Mouse (Mus musculus) liver, embryonic 11.5 days (tissue): Measurements from ENCODE around the gene Grhl3. TPM values are rescaled to one million over a fixed set of nuclear protein-coding genes. Genes with fewer than 3 reads are reported as not detected.
A peak's percentile ranks its signal among the peaks of the same experiment; 100 is the strongest.

Experiments used
- ATAC-seq: fragments of 200-750 bp; cut with Nextera tagmentation; replicated peaks from 2 replicates; pipeline ENCODE4 v1.8.0; 2017; ENCODE audit warnings: moderate number of reproducible peaks, mild to moderate bottlenecking, moderate TSS enrichment, moderate library complexity; ENCODE audit not compliant: low FRiP score
- DNase-seq: peaks from one replicate; pipeline ENCODE4 v3.0.0-alpha.2; 2017; ENCODE audit warnings: low spot score
- H3K27ac ChIP-seq: fragments of 300-500 bp; sonication (generic); 2 replicates; pipeline ENCODE4 v1.5.1; 2014; ENCODE audit warnings: mild to moderate bottlenecking, low read depth, low read length, control low read depth
- H3K27me3 ChIP-seq: fragments of 300-500 bp; sonication (generic); replicated peaks from 2 replicates; pipeline ENCODE4 v1.6.1; 2014; ENCODE audit warnings: low read length, mixed read lengths; ENCODE audit not compliant: control insufficient read depth, insufficient read depth
- H3K36me3 ChIP-seq: fragments of 300-500 bp; sonication (generic); 2 replicates; pipeline ENCODE4 v1.6.1; 2014; ENCODE audit warnings: mild to moderate bottlenecking, low read length, moderate library complexity, mixed read lengths; ENCODE audit not compliant: control insufficient read depth, insufficient read depth
- H3K4me1 ChIP-seq: fragments of 300-500 bp; sonication (generic); replicated peaks from 2 replicates; pipeline ENCODE4 v1.6.1; 2014; ENCODE audit warnings: low read length, mixed read lengths; ENCODE audit not compliant: control insufficient read depth, insufficient read depth
- H3K4me2 ChIP-seq: fragments of 300-500 bp; sonication (generic); 2 replicates; pipeline ENCODE4 v1.6.1; 2014; ENCODE audit warnings: mild to moderate bottlenecking, control low read depth, moderate library complexity
- H3K4me3 ChIP-seq: fragments of 300-500 bp; sonication (generic); 2 replicates; pipeline ENCODE4 v1.5.1; 2014; ENCODE audit warnings: low read depth, low read length, control low read depth
- H3K9ac ChIP-seq: fragments of 300-500 bp; sonication (generic); 2 replicates; pipeline ENCODE4 v1.6.1; 2014; ENCODE audit warnings: low read depth, low read length, control low read depth
- H3K9me3 ChIP-seq: fragments of 300-500 bp; sonication (generic); 2 replicates; pipeline ENCODE4 v1.6.1; 2016; ENCODE audit warnings: low read length, inconsistent platforms, mixed read lengths; ENCODE audit not compliant: control insufficient read depth
- WGBS: fragments of 180-500 bp; shearing (Covaris S2); extraction: QIAGEN DNeasy Blood & Tissue Kit; methylation state at CpG from one replicate; pipeline ENCODE4 v1.1.7; 2014; 5-methylcytosine and 5-hydroxymethylcytosine counted together
- microRNA-seq: library from miRNA; unstranded; fragments of <30 nt; microRNA quantifications from one replicate; pipeline ENCODE4, GENCODE M21; 2017; ENCODE audit warnings: borderline number of aligned reads
- polyA plus RNA-seq: library from polyadenylated mRNA; unstranded; fragments of >200 nt; fragmentation: Nextera tagmentation; extraction: Ambion mirVana; gene quantifications from 2 replicates; pipeline ENCODE4 v1.2.1, GENCODE M21; 2014

Gene Grhl3
- polyA plus RNA-seq, 1 experiment from 2014 or later: 3.7 TPM

DNA sequence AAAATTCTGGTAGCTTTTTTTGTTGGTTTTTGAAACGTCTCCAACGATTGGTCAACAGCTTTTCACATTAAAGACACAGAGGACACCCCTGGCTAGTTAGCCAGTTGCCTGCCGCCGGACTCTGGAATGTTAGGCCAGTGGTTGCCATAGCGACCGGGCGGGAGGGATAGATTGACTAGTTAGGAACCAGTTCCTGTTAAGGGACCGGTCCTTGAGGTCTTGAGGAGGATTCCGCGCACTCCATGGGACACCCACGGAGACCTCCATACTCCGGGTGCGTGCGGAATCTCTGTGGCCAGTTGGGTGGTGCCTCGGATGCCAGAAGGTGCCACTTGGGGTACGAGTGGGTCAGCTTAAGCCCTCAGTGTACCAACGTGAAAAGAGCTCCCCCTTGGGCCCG, 77.6 kb downstream of the Grhl3 start:
- DNase-seq: peak; percentile 66
- 26% methylated on average over 18 of the region's 18 CpGs for WGBS
- no peak overlapping the region for H3K9ac ChIP-seq

DNA sequence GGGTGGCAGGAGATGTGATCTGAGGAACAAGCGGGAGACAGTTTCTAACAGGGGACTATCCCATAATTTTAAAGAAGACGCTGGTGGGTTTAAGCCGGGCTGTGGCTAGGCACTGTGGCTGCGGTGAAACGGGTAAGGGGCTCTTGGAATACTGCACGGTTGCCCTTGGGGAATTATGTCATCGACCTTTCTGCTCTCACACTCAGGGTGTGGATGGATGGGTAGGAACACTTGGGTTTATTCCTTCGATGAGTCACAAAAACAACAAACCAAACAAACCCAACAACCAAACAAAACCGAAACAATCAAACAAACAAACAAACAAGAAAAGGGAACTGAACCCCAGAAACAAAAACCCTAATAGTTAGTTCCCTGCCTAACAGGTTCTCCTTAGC, 78.0 kb downstream of the Grhl3 start:
- no peaks in the 10 kb centered on the region for H3K36me3 ChIP-seq
- H3K4me3 ChIP-seq: peak overlapping the region; percentile 81
- ATAC-seq: no peak
- no peaks in the 10 kb centered on the region for H3K27me3 ChIP-seq
- H3K27ac ChIP-seq: no peak overlapping the region
- H3K4me1 ChIP-seq: peaks cover 13% of the 10 kb centered on the region
- 20% methylated on average over 9 of the region's 9 CpGs for WGBS
- no peaks in the 10 kb centered on the region for H3K9me3 ChIP-seq
- H3K9ac ChIP-seq: peak overlapping the region; percentile 71; the same call in 1 of the 2 replicates
- DNase-seq: no peak
- H3K4me2 ChIP-seq: peak overlapping the region; percentile 94

More for the DNA sequence above, 77.6 kb downstream of the Grhl3 start:
- Histone ChIP-seq H3K27me3 (no peaks in the 10 kb centered on the region), H3K4me1 (peaks cover 13% of the 10 kb centered on the region), H3K4me3 (peak overlapping the region; percentile 81), H3K4me2 (peak overlapping the region; percentile 94), H3K9me3 (no peaks in the 10 kb centered on the region; the same call in 1 of the 2 replicates), H3K36me3 (no peaks in the 10 kb centered on the region), H3K27ac (no peak overlapping the region)
- ATAC-seq: no peak

DNA sequence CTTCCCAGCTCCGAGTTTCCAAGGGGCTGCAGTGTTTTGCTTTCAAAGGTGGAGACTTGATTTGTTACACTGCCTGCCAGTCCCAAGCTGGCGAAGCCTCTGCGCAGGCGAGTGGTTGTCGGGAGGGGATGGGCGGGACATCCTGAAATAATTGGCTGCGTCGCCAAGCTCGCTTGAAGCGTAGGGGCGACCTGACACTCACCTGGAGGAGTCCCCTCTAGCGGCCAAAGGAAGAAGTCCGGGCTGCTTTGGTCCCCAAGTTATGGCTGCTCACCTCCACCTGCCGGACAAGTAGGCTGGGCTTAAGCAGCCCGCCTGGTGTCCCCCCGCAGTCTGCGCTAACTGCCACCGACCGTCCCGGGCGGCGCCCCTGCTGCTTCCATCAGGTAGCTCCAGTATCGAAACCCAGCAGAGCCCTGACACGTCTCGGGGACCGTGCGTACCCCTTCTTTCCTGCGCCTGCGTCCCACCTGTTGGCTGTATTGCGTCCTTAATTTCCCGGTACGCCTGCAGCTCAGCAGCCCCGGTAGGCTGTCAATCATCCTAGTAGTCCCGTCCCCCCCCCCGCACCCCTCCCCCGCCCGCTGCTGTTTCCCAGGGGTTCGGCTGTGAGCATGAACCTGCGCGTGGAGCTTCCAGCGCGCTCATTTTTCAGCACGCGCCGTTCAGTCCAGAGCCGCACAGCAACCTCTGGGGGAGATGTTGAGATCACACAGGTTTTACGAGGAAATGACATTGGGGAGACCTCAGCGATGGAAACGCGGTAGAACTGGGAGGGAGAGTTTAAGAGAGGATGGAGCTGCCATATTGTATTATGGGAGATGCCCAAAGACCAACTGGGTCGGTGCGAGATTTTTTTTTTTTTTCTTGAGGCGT, 78.7 kb downstream of the Grhl3 start, which contains the start of the genes Stpg1 and Nipal3:
Gene Stpg1, plus strand, starts transcription at position 270 of the 876 bp plus-strand sequence.
Gene Nipal3, minus strand, starts transcription at position 518 of the 876 bp plus-strand sequence.
- peak within 1 kb of the TSS; percentile 81 for H3K4me3 ChIP-seq
- H3K9me3 ChIP-seq: no peaks in the 10 kb centered on the region
- under 1% methylated on average over 53 of the region's 53 CpGs for WGBS
- no peaks in the 10 kb centered on the region for H3K27me3 ChIP-seq
- peak within 1 kb of the TSS; percentile 71 for H3K9ac ChIP-seq
- peak within 1 kb of the TSS; percentile 94 for H3K4me2 ChIP-seq
- H3K27ac ChIP-seq: peak within 1 kb of the TSS; percentile 36; the same call in 1 of the 2 replicates
- H3K36me3 ChIP-seq: no peaks in the 10 kb centered on the region
- ATAC-seq (peak; percentile 98), DNase-seq (peak; percentile 82)
- peaks cover 13% of the 10 kb centered on the region for H3K4me1 ChIP-seq

DNA sequence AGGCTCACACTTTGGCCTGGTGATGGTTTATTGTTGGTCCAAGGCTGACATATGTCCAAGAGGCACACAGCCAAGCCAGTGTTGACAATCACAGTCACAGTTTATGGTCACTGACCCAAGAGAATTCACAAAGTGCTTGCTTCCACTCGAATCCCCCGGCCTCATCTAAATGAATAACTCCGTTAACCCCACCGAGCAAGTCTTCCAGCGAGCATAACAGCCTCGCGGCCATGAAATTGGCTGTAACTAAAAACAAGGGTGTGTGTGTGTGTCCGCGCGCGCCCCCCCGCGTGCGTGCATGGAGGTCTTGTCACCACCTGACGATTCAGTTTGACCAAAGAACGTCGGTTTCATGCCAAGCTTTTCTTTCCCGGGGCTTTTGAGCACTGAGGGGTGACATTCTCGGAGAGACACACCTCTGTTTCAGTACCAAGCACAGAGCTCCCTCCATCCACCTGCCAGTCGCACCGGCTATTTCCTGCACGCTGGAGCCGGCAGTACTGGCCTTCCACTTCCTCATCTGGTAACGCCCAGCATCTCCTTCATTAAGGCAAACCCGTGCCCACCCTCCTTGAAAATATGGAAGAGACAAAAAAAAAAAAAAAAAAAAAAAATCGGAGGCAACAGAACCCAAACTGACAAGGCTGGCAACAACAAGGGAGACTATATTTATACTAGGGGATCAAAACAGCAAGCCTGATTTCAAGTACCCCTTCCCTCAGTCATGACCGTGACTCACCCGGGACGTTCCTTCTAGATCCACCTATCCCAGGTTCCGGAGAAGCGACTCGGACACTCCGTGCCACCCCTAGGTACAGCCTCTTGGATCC, 79.5 kb downstream of the Grhl3 start:
- Histone ChIP-seq H3K27me3 (no peaks in the 10 kb centered on the region), H3K9ac (peak overlapping the region; percentile 62), H3K27ac (peak overlapping the region; percentile 36), H3K4me1 (peaks cover 13% of the 10 kb centered on the region), H3K9me3 (no peaks in the 10 kb centered on the region), H3K4me2 (peak overlapping the region; percentile 94), H3K4me3 (peak overlapping the region; percentile 81), H3K36me3 (no peaks in the 10 kb centered on the region)
- 3% methylated on average over 33 of the region's 33 CpGs for WGBS
- DNase-seq (peak; percentile 58), ATAC-seq (no peak)

DNA sequence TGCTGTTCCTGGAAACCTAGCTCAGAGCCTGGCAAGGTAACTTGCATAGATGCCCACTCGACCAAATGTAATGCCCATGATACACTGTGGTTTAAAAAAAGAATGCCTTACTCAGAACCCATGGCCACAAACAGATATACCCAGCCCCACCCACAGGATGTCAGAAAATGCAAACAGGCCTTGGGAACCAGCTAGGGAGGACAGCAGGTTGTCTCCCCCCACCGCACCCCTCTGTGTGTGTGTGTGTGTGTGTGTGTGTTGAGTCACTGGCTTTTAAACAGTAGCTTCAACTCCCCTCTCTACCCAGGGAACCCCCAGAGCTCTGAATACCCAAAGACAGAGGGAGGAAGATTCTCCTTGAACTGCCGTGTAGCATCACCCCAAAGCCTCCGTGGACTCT, 80.2 kb downstream of the Grhl3 start:
- no peak for ATAC-seq
- Histone ChIP-seq H3K9me3 (no peaks in the 10 kb centered on the region), H3K36me3 (no peaks in the 10 kb centered on the region), H3K27ac (peak overlapping the region; percentile 10; the same call in 1 of the 2 replicates), H3K4me1 (peaks cover 13% of the 10 kb centered on the region), H3K9ac (peak overlapping the region; percentile 62), H3K27me3 (no peaks in the 10 kb centered on the region), H3K4me3 (peak overlapping the region; percentile 81), H3K4me2 (peak overlapping the region; percentile 94)
- 44% methylated on average over 4 of the region's 4 CpGs for WGBS
- no peak for DNase-seq

Small RNA genes lying within 50 kb of the gene (microRNA-seq; reads per million reads assigned to microRNA genes)
- gene Gm25317: not detected

Other genes starting within 250 kb of the Grhl3 start
- 191 and 195 TPM in 2 replicates for gene Srrm1, start 220.3 kb downstream of the Grhl3 start, polyA plus RNA-seq
- 0.86 TPM in 1 of 2 replicates, not detected in the other for gene Ncmap, start 175.4 kb downstream of the Grhl3 start, polyA plus RNA-seq
- 8.6 and 9.2 TPM in 2 replicates for gene Rcan3, start 139.8 kb downstream of the Grhl3 start, polyA plus RNA-seq
- gene Stpg1, start 78.8 kb downstream of the Grhl3 start, polyA plus RNA-seq: 0.15 and 0.47 TPM in 2 replicates
- 2.8 and 4.5 TPM in 2 replicates for gene Nipal3, start 78.6 kb downstream of the Grhl3 start, polyA plus RNA-seq
- 0.07 and 0.13 TPM in 2 replicates for gene Ifnlr1, start 112.7 kb upstream of the Grhl3 start, polyA plus RNA-seq
- 0.10 and 0.49 TPM in 2 replicates for gene Il22ra1, start 154.5 kb upstream of the Grhl3 start, polyA plus RNA-seq
- gene Myom3, start 186.1 kb upstream of the Grhl3 start, polyA plus RNA-seq: 0.11 TPM in 1 of 2 replicates, not detected in the other